ENCODE assay signal across 21 mouse cellular contexts in the genomic region with DNA sequence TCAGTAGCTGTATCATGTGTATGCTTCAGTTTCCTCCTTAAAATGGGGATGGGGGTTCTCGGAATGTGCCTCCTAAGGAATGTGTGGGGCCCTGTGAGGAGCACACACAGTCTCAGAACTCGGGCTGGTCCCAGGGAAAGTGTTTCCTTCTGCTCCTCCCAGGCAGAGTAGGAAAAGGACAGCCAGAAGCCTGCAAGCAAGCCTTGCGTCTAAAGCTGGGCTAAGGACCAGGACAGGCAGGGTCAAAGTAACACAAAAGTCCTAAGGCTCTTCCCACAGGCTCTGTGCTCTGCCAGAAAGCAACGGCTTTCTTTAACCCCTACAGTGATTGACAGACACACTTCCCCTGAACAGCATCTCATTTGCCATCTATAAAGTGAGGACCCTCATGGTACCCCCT. TPM values are rescaled to one million over a fixed set of nuclear protein-coding genes. Genes with fewer than 3 reads are reported as not detected.
A peak's percentile ranks its signal among the peaks of the same experiment; 100 is the strongest.
DNase-seq lines count a peak whose midpoint lies in the region; ATAC-seq and TF ChIP-seq lines count a peak whose summit lies in the region.
"Had no signal": no experiment of that assay in that cellular context is flagged by ENCODE, and none has a peak within 500 bp of the region (broad histone marks: within the 10 kb centered on the region; RNA-seq: fewer than 3 reads in every experiment).

No protein-coding gene starts in this region.

- DNase-seq in adrenal gland, postnatal 14 days, result peak; percentile 45
- no peak for DNase-seq in adrenal gland, adult 8-10 months
- no peak for DNase-seq in heart, adult 8-10 months (ENCODE audit: low spot score)
- DNase-seq in liver, adult 2 months (ENCODE audit: extremely low read depth, low read depth, low spot score), result peak; percentile 89
- peak; percentile 42 for DNase-seq in kidney, postnatal 10 days
- DNase-seq: cerebellum, adult 11 months; cerebellum, postnatal 14 days; embryo, embryonic 11 days; lung, embryonic 14.5 days; thymus, postnatal 14 days had no signal

- H3K27me3 ChIP-seq in heart, embryonic 13.5 days (replicated peaks), result no peaks in the 10 kb centered on the region
- no peaks in the 10 kb centered on the region for H3K27me3 ChIP-seq in liver, adult 2 months (ENCODE audit: control insufficient read depth, insufficient read depth, low read length)
- H3K27me3 ChIP-seq in liver, embryonic 12.5 days (replicated peaks), result peaks cover 18% of the 10 kb centered on the region; the same call in 1 of the 2 replicates
- H3K27me3 ChIP-seq in midbrain, embryonic 15.5 days (replicated peaks), result peaks cover 10% of the 10 kb centered on the region; the same call in 1 of the 2 replicates
- H3K27me3 ChIP-seq: intestine, embryonic 15.5 days; limb, embryonic 12.5 days; neural tube, embryonic 15.5 days had no signal

- WGBS in heart, embryonic 13.5 days, result 40% methylated on average over 4 of the region's 4 CpGs
- 25% methylated on average over 4 of the region's 4 CpGs for WGBS in liver, adult 2 months
- WGBS in liver, embryonic 12.5 days (ENCODE audit: insufficient replicate concordance), result 65% methylated on average over 4 of the region's 4 CpGs
- 48% methylated on average over 4 of the region's 4 CpGs for WGBS in midbrain, embryonic 15.5 days

- H3K36me3 ChIP-seq in heart, embryonic 13.5 days, result no peaks in the 10 kb centered on the region
- H3K36me3 ChIP-seq in liver, adult 2 months (ENCODE audit: control insufficient read depth, insufficient read depth, low read length), result no peaks in the 10 kb centered on the region
- peaks cover 30% of the 10 kb centered on the region for H3K36me3 ChIP-seq in liver, embryonic 12.5 days
- no peaks in the 10 kb centered on the region for H3K36me3 ChIP-seq in midbrain, embryonic 15.5 days (replicated peaks)
- H3K36me3 ChIP-seq: hindbrain, embryonic 13.5 days; intestine, embryonic 15.5 days; limb, embryonic 12.5 days; neural tube, embryonic 15.5 days had no signal

- H3K9ac ChIP-seq in heart, embryonic 13.5 days, result peak overlapping the region; percentile 53; the same call in 1 of the 2 replicates
- H3K9ac ChIP-seq in liver, adult 2 months (ENCODE audit: low read depth, low read length), result peak overlapping the region; percentile 9
- H3K9ac ChIP-seq in liver, embryonic 12.5 days, result no peak overlapping the region
- H3K9ac ChIP-seq in midbrain, embryonic 15.5 days, result no peak overlapping the region
- H3K9ac ChIP-seq: hindbrain, embryonic 13.5 days; intestine, embryonic 15.5 days; limb, embryonic 12.5 days; lung, embryonic 14.5 days; neural tube, embryonic 15.5 days had no signal

- TF ChIP-seq POLR2A in liver, adult 2 months (IDR thresholded peaks at IDR 0.05; ENCODE audit: extremely low read depth, insufficient read depth, low read length), result no peak

- peak overlapping the region; percentile 20; the same call in 1 of the 2 replicates for H3K27ac ChIP-seq in heart, embryonic 13.5 days (replicated peaks)
- H3K27ac ChIP-seq in liver, adult 2 months (replicated peaks; ENCODE audit: insufficient read depth, low read depth, low read length), result peak overlapping the region; percentile 49
- H3K27ac ChIP-seq in liver, embryonic 12.5 days, result no peak overlapping the region
- no peak overlapping the region for H3K27ac ChIP-seq in midbrain, embryonic 15.5 days
- H3K27ac ChIP-seq: hindbrain, embryonic 13.5 days; intestine, embryonic 15.5 days; limb, embryonic 12.5 days; macrophage; neural tube, embryonic 15.5 days had no signal

- no peak overlapping the region for H3K4me2 ChIP-seq in heart, embryonic 13.5 days
- no peak overlapping the region for H3K4me2 ChIP-seq in liver, embryonic 12.5 days
- no peak overlapping the region for H3K4me2 ChIP-seq in midbrain, embryonic 15.5 days
- H3K4me2 ChIP-seq: hindbrain, embryonic 13.5 days; intestine, embryonic 15.5 days; limb, embryonic 12.5 days; lung, embryonic 14.5 days; midbrain, embryonic 11.5 days; neural tube, embryonic 15.5 days had no signal

- no peak overlapping the region for H3K4me3 ChIP-seq in heart, embryonic 13.5 days
- no peak overlapping the region for H3K4me3 ChIP-seq in liver, adult 2 months (ENCODE audit: insufficient read depth, low read depth, low read length)
- no peak overlapping the region for H3K4me3 ChIP-seq in liver, embryonic 12.5 days
- no peak overlapping the region for H3K4me3 ChIP-seq in midbrain, embryonic 15.5 days
- H3K4me3 ChIP-seq: hindbrain, embryonic 13.5 days; intestine, embryonic 15.5 days; limb, embryonic 12.5 days; myocyte; neural tube, embryonic 15.5 days had no signal

- H3K4me1 ChIP-seq in heart, embryonic 13.5 days, result peaks cover 100% of the 10 kb centered on the region
- H3K4me1 ChIP-seq in liver, adult 2 months (ENCODE audit: control insufficient read depth, insufficient read depth, low read length), result peaks cover 77% of the 10 kb centered on the region
- peaks cover 97% of the 10 kb centered on the region for H3K4me1 ChIP-seq in liver, embryonic 12.5 days
- peaks cover 19% of the 10 kb centered on the region for H3K4me1 ChIP-seq in midbrain, embryonic 15.5 days

- H3K79me2 ChIP-seq in liver, adult 2 months (ENCODE audit: control insufficient read depth, insufficient read depth, low read length), result peaks cover 64% of the 10 kb centered on the region

- H3K9me3 ChIP-seq in heart, embryonic 13.5 days, result no peaks in the 10 kb centered on the region
- no peaks in the 10 kb centered on the region for H3K9me3 ChIP-seq in liver, embryonic 12.5 days (replicated peaks)
- H3K9me3 ChIP-seq in midbrain, embryonic 15.5 days, result no peaks in the 10 kb centered on the region
- H3K9me3 ChIP-seq: hindbrain, embryonic 13.5 days; intestine, embryonic 15.5 days; limb, embryonic 12.5 days; neural tube, embryonic 15.5 days had no signal

- no peak for TF ChIP-seq CTCF in liver, adult 2 months (IDR thresholded peaks at IDR 0.05; ENCODE audit: low read depth, low read length)

- ATAC-seq in heart, embryonic 13.5 days (ENCODE audit: extremely low read depth, insufficient number of reproducible peaks, low FRiP score, low TSS enrichment), result no peak
- ATAC-seq in liver, embryonic 12.5 days, result no peak
- ATAC-seq in midbrain, embryonic 15.5 days (replicated peaks), result no peak
- ATAC-seq: forebrain, embryonic 14.5 days; intestine, embryonic 15.5 days had no signal

RNA-seq across cellular contexts. Expression of a gene that starts 14.9 kb away (rescaled TPM):
- 71.2 and 76.8 TPM in 2 replicates for total RNA-seq in adrenal gland, postnatal 14 days (2021)
- 100 to 1,000 TPM in 2 of 4 experiments, 10 to 100 TPM in 2; 39.5 to 104 (median 79.0) TPM for total RNA-seq in adrenal gland, adult 8-10 months (2022)
- polyA plus RNA-seq in heart, embryonic 13.5 days (2015; fragmentation: Nextera tagmentation; extraction: Ambion mirVana), result 8.6 and 8.8 TPM in 2 replicates
- total RNA-seq in heart, adult 8-10 months (2022), result 10 to 100 TPM; 23.7 to 44.2 (median 32.3) TPM
- 16.1 and 17.1 TPM in 2 replicates for total RNA-seq in liver, adult 2 months (2014; rRNA removed)
- polyA plus RNA-seq in liver, adult 2 months (2012; rRNA removed), result 42.1 and 65.7 TPM in 2 replicates
- polyA plus RNA-seq in liver, embryonic 12.5 days (2016; fragmentation: Nextera tagmentation; extraction: Ambion mirVana), result 8.7 and 9.9 TPM in 2 replicates
- polyA plus RNA-seq in midbrain, embryonic 15.5 days (2015; fragmentation: Nextera tagmentation; extraction: Ambion mirVana), result 6.3 and 6.7 TPM in 2 replicates

Comparison
In these comparisons a context has a peak if more than half of its experiments do, and no peak if none do; other contexts are left out.
1. DNase-seq: peak in adrenal gland, postnatal 14 days (single experiment), liver, adult 2 months (single experiment) and kidney, postnatal 10 days (single experiment); none in adrenal gland, adult 8-10 months (single experiment) and heart, adult 8-10 months (single experiment).
2. H3K27ac ChIP-seq: peak in heart, embryonic 13.5 days (single experiment) and liver, adult 2 months (single experiment); none in liver, embryonic 12.5 days (single experiment) and midbrain, embryonic 15.5 days (single experiment).
3. H3K9ac ChIP-seq: peak in heart, embryonic 13.5 days (single experiment) and liver, adult 2 months (single experiment); none in liver, embryonic 12.5 days (single experiment) and midbrain, embryonic 15.5 days (single experiment).